Mouse (Mus musculus): ENCODE measurements at regions not wholly inside any gene's neighbourhood (a gene's known extent, or its start where the extent isn't known, plus 50 kb on each side); places are given as distances from the start of the nearest gene placed in this dataset.

GRCm38 (mm10) chr8:30502164-30502563 lies 2926.3 kb upstream of the 5930422O12Rik start:
- no peak overlapping the region for H3K27ac ChIP-seq
- no peaks in the 10 kb centered on the region for H3K36me3 ChIP-seq
- no peak overlapping the region for H3K4me2 ChIP-seq (replicated peaks)
- H3K4me3 ChIP-seq (replicated peaks) = no peak overlapping the region
- no peaks in the 10 kb centered on the region for H3K9me3 ChIP-seq
- no peaks in the 10 kb centered on the region for H3K27me3 ChIP-seq
- no peak for ATAC-seq
- WGBS = 70% methylated on average over 2 of the region's 2 CpGs
- no peak overlapping the region for H3K9ac ChIP-seq (replicated peaks)
- no peaks in the 10 kb centered on the region for H3K4me1 ChIP-seq (replicated peaks)

- peaks cover 8% of the 10 kb centered on the region for H3K4me1 ChIP-seq (replicated peaks)
- WGBS = 86% methylated on average over 2 of the region's 2 CpGs
- H3K27ac ChIP-seq = no peak overlapping the region
- H3K27me3 ChIP-seq = no peaks in the 10 kb centered on the region
- H3K4me2 ChIP-seq (replicated peaks) = no peak overlapping the region
- no peaks in the 10 kb centered on the region for H3K36me3 ChIP-seq
- H3K9me3 ChIP-seq = no peaks in the 10 kb centered on the region
- ATAC-seq = no peak
- no peak overlapping the region for H3K9ac ChIP-seq (replicated peaks)
- H3K4me3 ChIP-seq (replicated peaks) = no peak overlapping the region
Observed at GRCm38 (mm10) chr8:30511358-30511757, 2917.2 kb upstream of the 5930422O12Rik start.

- H3K4me1 ChIP-seq (replicated peaks) = peaks cover 6% of the 10 kb centered on the region; the same call in 1 of the 2 replicates
- no peak overlapping the region for H3K4me2 ChIP-seq (replicated peaks)
- WGBS = 42% methylated on average over 10 of the region's 10 CpGs
- H3K9ac ChIP-seq (replicated peaks) = no peak overlapping the region
- 0 out of 2 replicates have a peak, but pooled peaks have one; percentile 11 for ATAC-seq
- no peak overlapping the region for H3K4me3 ChIP-seq (replicated peaks)
- no peaks in the 10 kb centered on the region for H3K9me3 ChIP-seq
- no peaks in the 10 kb centered on the region for H3K27me3 ChIP-seq
- no peak overlapping the region for H3K27ac ChIP-seq
- H3K36me3 ChIP-seq = no peaks in the 10 kb centered on the region
Observed at GRCm38 (mm10) chr8:30522806-30523462, 2905.6 kb upstream of the 5930422O12Rik start.

GRCm38 (mm10) chr8:30532862-30533500 lies 2895.5 kb upstream of the 5930422O12Rik start:
- H3K4me2 ChIP-seq (replicated peaks) = no peak overlapping the region
- H3K9ac ChIP-seq (replicated peaks) = no peak overlapping the region
- H3K4me3 ChIP-seq (replicated peaks) = no peak overlapping the region
- H3K4me1 ChIP-seq (replicated peaks) = peaks cover 17% of the 10 kb centered on the region
- no peaks in the 10 kb centered on the region for H3K9me3 ChIP-seq
- ATAC-seq = peak; percentile 94
- whole genome bisulfite sequencing = 28% methylated on average over 3 of the region's 3 CpGs
- no peaks in the 10 kb centered on the region for H3K27me3 ChIP-seq
- H3K36me3 ChIP-seq = no peaks in the 10 kb centered on the region
- peak overlapping the region; percentile 58 for H3K27ac ChIP-seq

GRCm38 (mm10) chr8:30533501-30533870 lies 2895.0 kb upstream of the 5930422O12Rik start:
- no peaks in the 10 kb centered on the region for H3K9me3 ChIP-seq
- no peaks in the 10 kb centered on the region for H3K36me3 ChIP-seq
- H3K4me3 ChIP-seq (replicated peaks) = no peak overlapping the region
- H3K27ac ChIP-seq = peak overlapping the region; percentile 58
- 44% methylated on average over 3 of the region's 3 CpGs for WGBS
- no peak overlapping the region for H3K4me2 ChIP-seq (replicated peaks)
- no peak overlapping the region for H3K9ac ChIP-seq (replicated peaks)
- ATAC-seq = peak; percentile 89
- no peaks in the 10 kb centered on the region for H3K27me3 ChIP-seq
- peaks cover 17% of the 10 kb centered on the region for H3K4me1 ChIP-seq (replicated peaks)

GRCm38 (mm10) chr8:30535450-30535849 lies 2893.1 kb upstream of the 5930422O12Rik start:
- 62% methylated on average over 3 of the region's 3 CpGs for WGBS
- Histone ChIP-seq H3K9ac (replicated peaks) (no peak overlapping the region), H3K4me1 (replicated peaks) (peaks cover 17% of the 10 kb centered on the region), H3K9me3 (no peaks in the 10 kb centered on the region), H3K27me3 (no peaks in the 10 kb centered on the region), H3K4me2 (replicated peaks) (no peak overlapping the region), H3K27ac (no peak overlapping the region), H3K4me3 (replicated peaks) (no peak overlapping the region), H3K36me3 (no peaks in the 10 kb centered on the region)
- ATAC-seq = peak; percentile 76

- Histone ChIP-seq H3K4me3 (replicated peaks) (no peak overlapping the region), H3K4me1 (replicated peaks) (no peaks in the 10 kb centered on the region), H3K36me3 (no peaks in the 10 kb centered on the region), H3K27ac (no peak overlapping the region), H3K4me2 (replicated peaks) (no peak overlapping the region), H3K27me3 (no peaks in the 10 kb centered on the region), H3K9me3 (no peaks in the 10 kb centered on the region), H3K9ac (replicated peaks) (no peak overlapping the region)
- no peak for ATAC-seq
- WGBS = 92% methylated on average over 1 of the region's 1 CpGs
Observed at GRCm38 (mm10) chr8:30542196-30542595, 2886.3 kb upstream of the 5930422O12Rik start.

GRCm38 (mm10) chr8:30547820-30548219 lies 2880.7 kb upstream of the 5930422O12Rik start:
- Histone ChIP-seq H3K4me1 (replicated peaks) (peaks cover 8% of the 10 kb centered on the region), H3K9ac (replicated peaks) (no peak overlapping the region), H3K4me2 (replicated peaks) (no peak overlapping the region), H3K9me3 (no peaks in the 10 kb centered on the region), H3K36me3 (no peaks in the 10 kb centered on the region), H3K27ac (no peak overlapping the region), H3K27me3 (no peaks in the 10 kb centered on the region), H3K4me3 (replicated peaks) (no peak overlapping the region)
- 12% methylated on average over 2 of the region's 2 CpGs for WGBS
- no peak for ATAC-seq

- no peak for ATAC-seq
- Histone ChIP-seq H3K4me3 (replicated peaks) (no peak overlapping the region), H3K4me2 (replicated peaks) (no peak overlapping the region), H3K9ac (replicated peaks) (no peak overlapping the region), H3K36me3 (no peaks in the 10 kb centered on the region), H3K4me1 (replicated peaks) (peaks cover 8% of the 10 kb centered on the region), H3K27ac (no peak overlapping the region), H3K9me3 (no peaks in the 10 kb centered on the region), H3K27me3 (no peaks in the 10 kb centered on the region)
- 46% methylated on average over 1 of the region's 1 CpGs for WGBS
Observed at GRCm38 (mm10) chr8:30551051-30551450, 2877.5 kb upstream of the 5930422O12Rik start.

GRCm38 (mm10) chr8:30557429-30557828 lies 2871.1 kb upstream of the 5930422O12Rik start:
- Histone ChIP-seq H3K9ac (replicated peaks) (no peak overlapping the region), H3K4me1 (replicated peaks) (no peaks in the 10 kb centered on the region), H3K27ac (no peak overlapping the region), H3K27me3 (no peaks in the 10 kb centered on the region), H3K4me3 (replicated peaks) (no peak overlapping the region), H3K4me2 (replicated peaks) (no peak overlapping the region), H3K36me3 (no peaks in the 10 kb centered on the region), H3K9me3 (no peaks in the 10 kb centered on the region)
- ATAC-seq = no peak

GRCm38 (mm10) chr8:30561323-30562207 lies 2866.9 kb upstream of the 5930422O12Rik start:
- ATAC-seq = no peak
- Histone ChIP-seq H3K9ac (replicated peaks) (no peak overlapping the region), H3K27ac (no peak overlapping the region), H3K27me3 (no peaks in the 10 kb centered on the region), H3K9me3 (no peaks in the 10 kb centered on the region), H3K4me2 (replicated peaks) (no peak overlapping the region), H3K4me1 (replicated peaks) (no peaks in the 10 kb centered on the region), H3K36me3 (no peaks in the 10 kb centered on the region), H3K4me3 (replicated peaks) (no peak overlapping the region)
- 76% methylated on average over 8 of the region's 8 CpGs for WGBS

- no peak for ATAC-seq
- Histone ChIP-seq H3K27ac (no peak overlapping the region), H3K4me3 (replicated peaks) (no peak overlapping the region), H3K9ac (replicated peaks) (no peak overlapping the region), H3K4me1 (replicated peaks) (peaks cover 7% of the 10 kb centered on the region), H3K4me2 (replicated peaks) (no peak overlapping the region), H3K27me3 (no peaks in the 10 kb centered on the region), H3K36me3 (no peaks in the 10 kb centered on the region), H3K9me3 (no peaks in the 10 kb centered on the region)
- 79% methylated on average over 3 of the region's 3 CpGs for WGBS
Observed at GRCm38 (mm10) chr8:30569799-30570198, 2858.7 kb upstream of the 5930422O12Rik start.

Measured in midbrain, embryonic 13.5 days (tissue).